Mouse (Mus musculus) C2C12 (cell line): ENCODE results near the gene Gapvd1.

Source experiments
- CTCF ChIP-seq: IDR thresholded peaks from one replicate; pipeline ENCODE4 v1.5.1; 2011; ENCODE audit not compliant: control insufficient read depth, insufficient read depth, insufficient read length
- USF1 ChIP-seq: IDR thresholded peaks from one replicate; pipeline ENCODE4 v1.6.1; 2011; ENCODE audit warnings: low read depth, mild to moderate bottlenecking, control low read depth, moderate library complexity

DNA sequence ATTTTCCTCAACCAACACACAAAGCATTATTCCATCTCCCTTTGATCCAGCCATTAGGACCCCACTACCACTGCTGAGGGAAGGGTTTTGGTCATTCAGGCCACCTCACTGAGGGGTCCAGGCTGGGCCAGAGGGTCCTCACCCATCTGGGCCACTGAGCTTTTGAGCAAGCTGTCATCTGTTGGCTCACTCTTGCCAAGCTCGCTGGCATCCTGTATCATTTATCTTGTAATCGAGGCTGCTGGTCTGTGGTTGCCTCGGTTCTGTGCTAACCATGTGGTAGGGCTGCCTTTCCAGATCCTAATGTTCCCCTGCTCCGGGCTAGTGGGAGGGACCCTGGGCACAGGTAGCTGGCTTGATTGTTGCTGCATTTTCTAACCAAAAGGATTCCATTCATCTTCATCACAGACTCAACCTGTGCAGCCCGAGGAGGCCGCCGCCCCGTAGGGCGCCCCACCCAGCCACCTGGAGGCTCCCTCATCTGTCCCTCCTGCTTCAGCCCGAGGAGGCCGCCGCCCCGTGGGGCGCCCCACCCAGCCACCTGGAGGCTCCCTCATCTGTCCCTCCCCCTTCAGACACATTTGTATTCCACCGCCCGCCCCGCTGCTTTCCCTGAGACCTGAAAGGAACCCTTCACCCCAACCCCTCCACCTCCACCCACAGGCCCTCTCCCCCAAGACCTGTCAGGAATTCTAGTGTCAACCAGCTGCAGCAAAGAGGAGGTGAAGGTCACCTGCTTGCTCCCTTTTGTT lies 86.4 kb downstream of the Gapvd1 start:
- TF ChIP-seq CTCF (no peak), USF1 (no peak)
